Mouse (Mus musculus) spleen, adult 2 months (tissue): ENCODE results near the gene Odf2.

Experiments
- CTCF ChIP-seq: fragments of 200-500 bp; IDR thresholded peaks from 2 replicates; pipeline ENCODE4 v1.5.1; 2011; ENCODE audit warnings: mild to moderate bottlenecking, inconsistent platforms; ENCODE audit not compliant: insufficient read depth, insufficient read length, insufficient replicate concordance; ENCODE audit errors: extremely low read depth
- POLR2A ChIP-seq: fragments of 200-500 bp; IDR thresholded peaks from 2 replicates; pipeline ENCODE4 v1.6.1; 2011; ENCODE audit warnings: low read depth, low read length, inconsistent platforms

DNA sequence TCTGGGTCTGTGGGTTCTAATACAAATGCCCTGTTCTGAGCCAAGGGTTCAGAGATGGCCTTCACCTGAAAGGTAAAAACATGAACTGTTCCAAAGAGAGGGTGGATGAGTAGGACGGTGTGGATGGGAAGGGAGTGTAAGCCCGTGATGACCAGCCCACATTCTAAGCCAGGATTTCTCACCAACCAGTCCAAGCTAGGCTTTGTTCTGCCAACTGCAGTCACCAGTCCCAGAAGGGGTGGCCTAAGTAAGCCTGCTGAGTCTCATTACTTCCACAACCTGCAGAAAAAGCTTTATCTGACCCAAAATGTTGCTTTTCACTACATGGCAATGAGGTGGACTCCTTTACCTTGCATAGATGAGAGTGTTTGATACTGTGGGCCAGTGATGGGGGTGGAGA is 44.9 kb upstream of the Odf2 start:
- no peak for TF ChIP-seq POLR2A
- no peak for TF ChIP-seq CTCF
